In genomic region chr3:87859813-87860212, GRCm38 (mm10) we compare ENCODE assay signal across 8 mouse cellular contexts. TPM values are rescaled to one million over a fixed set of nuclear protein-coding genes. Genes with fewer than 3 reads are reported as not detected.
A peak's percentile ranks its signal among the peaks of the same experiment; 100 is the strongest.
DNase-seq lines count a peak whose midpoint lies in the region; ATAC-seq lines count a peak whose summit lies in the region.

No protein-coding gene starts in this region.

- H3K9me3 ChIP-seq in kidney, embryonic 16.5 days (ENCODE audit: low read length): no peaks in the 10 kb centered on the region
- H3K9me3 ChIP-seq in liver, embryonic 12.5 days (replicated peaks): no peaks in the 10 kb centered on the region
- H3K9me3 ChIP-seq in neural tube, embryonic 15.5 days (replicated peaks): no peaks in the 10 kb centered on the region

- WGBS in kidney, embryonic 16.5 days: 24% methylated on average over 3 of the region's 3 CpGs
- WGBS in liver, embryonic 12.5 days (ENCODE audit: insufficient replicate concordance): 51% methylated on average over 3 of the region's 3 CpGs
- 27% methylated on average over 3 of the region's 3 CpGs for WGBS in neural tube, embryonic 15.5 days

- DNase-seq in CD4-positive, CD25-positive, alpha-beta regulatory T cell, adult 2 months (ENCODE audit: low read depth, low spot score): peak; percentile 90
- peak; percentile 85 for DNase-seq in ZHBTc4 (ENCODE audit: low read depth, low spot score)
- peak; percentile 80 for DNase-seq in embryo, embryonic 10 days (ENCODE audit: low spot score)
- DNase-seq in gastrocnemius, postnatal 25 days: peak; percentile 23
- peak; percentile 74 for DNase-seq in thymus, postnatal 14 days

- H3K4me2 ChIP-seq in kidney, embryonic 16.5 days (replicated peaks; ENCODE audit: low read depth, low read length): no peak overlapping the region
- H3K4me2 ChIP-seq in liver, embryonic 12.5 days: no peak overlapping the region
- H3K4me2 ChIP-seq in neural tube, embryonic 15.5 days: no peak overlapping the region

- no peak overlapping the region for H3K4me3 ChIP-seq in kidney, embryonic 16.5 days (ENCODE audit: low read length)
- H3K4me3 ChIP-seq in liver, embryonic 12.5 days: no peak overlapping the region
- H3K4me3 ChIP-seq in neural tube, embryonic 15.5 days (replicated peaks): no peak overlapping the region

- H3K9ac ChIP-seq in kidney, embryonic 16.5 days (replicated peaks; ENCODE audit: low read length): no peak overlapping the region
- no peak overlapping the region for H3K9ac ChIP-seq in liver, embryonic 12.5 days
- no peak overlapping the region for H3K9ac ChIP-seq in neural tube, embryonic 15.5 days (replicated peaks)

- peak; percentile 65; the same call in 1 of the 2 replicates for ATAC-seq in kidney, embryonic 16.5 days (ENCODE audit: low FRiP score, low TSS enrichment)
- 0 out of 2 replicates have a peak, but pooled peaks have one; percentile 40 for ATAC-seq in liver, embryonic 12.5 days
- ATAC-seq in neural tube, embryonic 15.5 days (ENCODE audit: low FRiP score): peak; percentile 69; the same call in 1 of the 2 replicates

- peaks cover 7% of the 10 kb centered on the region for H3K4me1 ChIP-seq in kidney, embryonic 16.5 days (ENCODE audit: insufficient read depth, low read length)
- H3K4me1 ChIP-seq in liver, embryonic 12.5 days: peaks cover 4% of the 10 kb centered on the region; the same call in 1 of the 2 replicates
- no peaks in the 10 kb centered on the region for H3K4me1 ChIP-seq in neural tube, embryonic 15.5 days

- H3K27me3 ChIP-seq in kidney, embryonic 16.5 days (ENCODE audit: insufficient read depth, low read length): no peaks in the 10 kb centered on the region
- H3K27me3 ChIP-seq in liver, embryonic 12.5 days (replicated peaks): no peaks in the 10 kb centered on the region
- no peaks in the 10 kb centered on the region for H3K27me3 ChIP-seq in neural tube, embryonic 15.5 days (replicated peaks)

- H3K27ac ChIP-seq in kidney, embryonic 16.5 days (ENCODE audit: low read length): no peak overlapping the region
- H3K27ac ChIP-seq in liver, embryonic 12.5 days: no peak overlapping the region
- no peak overlapping the region for H3K27ac ChIP-seq in neural tube, embryonic 15.5 days (replicated peaks)

- peaks cover 64% of the 10 kb centered on the region for H3K36me3 ChIP-seq in kidney, embryonic 16.5 days (ENCODE audit: insufficient read depth, low read length)
- peaks cover 85% of the 10 kb centered on the region for H3K36me3 ChIP-seq in liver, embryonic 12.5 days
- H3K36me3 ChIP-seq in neural tube, embryonic 15.5 days: peaks cover 68% of the 10 kb centered on the region

RNA-seq across cellular contexts. Expression of gene Sh2d2a, which starts 13.3 kb away (rescaled TPM):
- total RNA-seq in gastrocnemius, postnatal 25 days (2021): under 1 TPM in 1 of 2 experiments, not detected in 1; 0.13 TPM
- 0.09 TPM in 1 of 2 replicates, not detected in the other for polyA plus RNA-seq in kidney, embryonic 16.5 days (2015; fragmentation: Nextera tagmentation; extraction: Ambion mirVana)
- 0.04 and 0.11 TPM in 2 replicates for polyA plus RNA-seq in liver, embryonic 12.5 days (2016; fragmentation: Nextera tagmentation; extraction: Ambion mirVana)
- 5.0 TPM in 1 of 2 replicates, not detected in the other for polyA plus RNA-seq in neural tube, embryonic 15.5 days (2015; fragmentation: Nextera tagmentation; extraction: Ambion mirVana)

RNA-seq across cellular contexts. Expression of gene Prcc, which starts 25.6 kb away (rescaled TPM):
- 10 to 100 TPM; 39.9 to 45.5 TPM for total RNA-seq in gastrocnemius, postnatal 25 days (2021)
- 13.3 and 13.8 TPM in 2 replicates for polyA plus RNA-seq in kidney, embryonic 16.5 days (2015; fragmentation: Nextera tagmentation; extraction: Ambion mirVana)
- polyA plus RNA-seq in liver, embryonic 12.5 days (2016; fragmentation: Nextera tagmentation; extraction: Ambion mirVana): 8.7 and 8.9 TPM in 2 replicates
- polyA plus RNA-seq in neural tube, embryonic 15.5 days (2015; fragmentation: Nextera tagmentation; extraction: Ambion mirVana): 16.2 and 17.5 TPM in 2 replicates

RNA-seq across cellular contexts. Expression of gene Pear1, which starts 35.7 kb away (rescaled TPM):
- 10 to 100 TPM in 1 of 2 experiments, 1 to 10 TPM in 1; 6.0 to 11.0 TPM for total RNA-seq in gastrocnemius, postnatal 25 days (2021)
- polyA plus RNA-seq in kidney, embryonic 16.5 days (2015; fragmentation: Nextera tagmentation; extraction: Ambion mirVana): 60.2 and 62.9 TPM in 2 replicates
- 9.4 and 10.2 TPM in 2 replicates for polyA plus RNA-seq in liver, embryonic 12.5 days (2016; fragmentation: Nextera tagmentation; extraction: Ambion mirVana)
- 9.1 and 13.4 TPM in 2 replicates for polyA plus RNA-seq in neural tube, embryonic 15.5 days (2015; fragmentation: Nextera tagmentation; extraction: Ambion mirVana)

RNA-seq across cellular contexts. Expression of gene Hdgf, which starts 46.3 kb away (rescaled TPM):
- 100 to 1,000 TPM; 167 to 171 TPM for total RNA-seq in gastrocnemius, postnatal 25 days (2021)
- 83.2 and 115 TPM in 2 replicates for polyA plus RNA-seq in kidney, embryonic 16.5 days (2015; fragmentation: Nextera tagmentation; extraction: Ambion mirVana)
- 393 and 400 TPM in 2 replicates for polyA plus RNA-seq in liver, embryonic 12.5 days (2016; fragmentation: Nextera tagmentation; extraction: Ambion mirVana)
- polyA plus RNA-seq in neural tube, embryonic 15.5 days (2015; fragmentation: Nextera tagmentation; extraction: Ambion mirVana): 137 and 160 TPM in 2 replicates

RNA-seq across cellular contexts. Expression of gene Mrpl24, which starts 59.5 kb away (rescaled TPM):
- total RNA-seq in gastrocnemius, postnatal 25 days (2021): 10 to 100 TPM; 43.9 to 44.7 TPM
- polyA plus RNA-seq in kidney, embryonic 16.5 days (2015; fragmentation: Nextera tagmentation; extraction: Ambion mirVana): 76.1 and 80.1 TPM in 2 replicates
- polyA plus RNA-seq in liver, embryonic 12.5 days (2016; fragmentation: Nextera tagmentation; extraction: Ambion mirVana): 57.0 and 57.3 TPM in 2 replicates
- polyA plus RNA-seq in neural tube, embryonic 15.5 days (2015; fragmentation: Nextera tagmentation; extraction: Ambion mirVana): 51.0 and 59.5 TPM in 2 replicates

Comparison
In these comparisons a context has a peak if more than half of its experiments do, and no peak if none do; other contexts are left out.
1. DNase-seq: peak in every context shown above with its lines; median percentile 90 in CD4-positive, CD25-positive, alpha-beta regulatory T cell, adult 2 months; 85 in ZHBTc4; 80 in embryo, embryonic 10 days; 74 in thymus, postnatal 14 days; 23 in gastrocnemius, postnatal 25 days.